Comparison of ENCODE assay signal across 17 mouse cellular contexts in the genomic region with DNA sequence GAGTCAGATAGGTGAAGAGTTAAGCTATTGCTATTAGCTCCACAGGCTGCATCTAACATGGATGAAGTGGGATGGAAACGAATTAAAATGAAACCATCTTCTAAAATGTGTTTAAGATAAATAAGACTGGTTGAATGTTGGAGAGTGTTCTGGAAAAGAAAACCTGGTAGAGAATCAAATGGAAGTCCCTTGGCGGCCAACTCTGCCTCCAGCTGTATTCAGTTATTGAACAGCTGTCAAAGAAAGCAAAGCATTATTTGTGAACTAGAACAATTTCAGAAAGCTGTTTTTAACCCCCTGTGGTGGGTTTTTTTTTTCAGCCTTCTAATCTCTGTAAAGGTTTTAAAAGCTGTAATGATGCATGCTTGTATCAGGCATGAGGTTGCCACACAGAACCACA. TPM values are rescaled to one million over a fixed set of nuclear protein-coding genes. Genes with fewer than 3 reads are reported as not detected.
A peak's percentile ranks its signal among the peaks of the same experiment; 100 is the strongest.
DNase-seq lines count a peak whose midpoint lies in the region; ATAC-seq lines count a peak whose summit lies in the region.
"Had no signal": no experiment of that assay in that cellular context is flagged by ENCODE, and none has a peak within 500 bp of the region (broad histone marks: within the 10 kb centered on the region; RNA-seq: fewer than 3 reads in every experiment).

No protein-coding gene starts in this region.

- H3K9me3 ChIP-seq in heart, embryonic 11.5 days (replicated peaks; ENCODE audit: control insufficient read depth, low read length), result no peaks in the 10 kb centered on the region
- no peaks in the 10 kb centered on the region for H3K9me3 ChIP-seq in lung, embryonic 16.5 days (ENCODE audit: control insufficient read depth, low read length)
- H3K9me3 ChIP-seq in embryonic facial prominence, embryonic 14.5 days (ENCODE audit: control insufficient read depth, low read length), result no peaks in the 10 kb centered on the region
- H3K9me3 ChIP-seq: embryonic facial prominence, embryonic 13.5 days; forebrain, embryonic 10.5 days; limb, embryonic 13.5 days had no signal

- H3K27me3 ChIP-seq in heart, embryonic 11.5 days (ENCODE audit: control insufficient read depth, insufficient read depth, low read length), result no peaks in the 10 kb centered on the region
- H3K27me3 ChIP-seq in lung, embryonic 16.5 days (ENCODE audit: control insufficient read depth, insufficient read depth, low read depth, low read length), result no peaks in the 10 kb centered on the region
- H3K27me3 ChIP-seq in embryonic facial prominence, embryonic 14.5 days (replicated peaks; ENCODE audit: control insufficient read depth, insufficient read depth, low read length), result no peaks in the 10 kb centered on the region
- H3K27me3 ChIP-seq: embryonic facial prominence, embryonic 13.5 days; limb, embryonic 13.5 days had no signal

- H3K4me2 ChIP-seq in heart, embryonic 11.5 days, result no peak overlapping the region
- H3K4me2 ChIP-seq in lung, embryonic 16.5 days (ENCODE audit: low read depth, low read length), result no peak overlapping the region
- H3K4me2 ChIP-seq in embryonic facial prominence, embryonic 14.5 days (ENCODE audit: low read depth, low read length), result no peak overlapping the region
- H3K4me2 ChIP-seq: embryonic facial prominence, embryonic 13.5 days; limb, embryonic 13.5 days had no signal

- ATAC-seq in heart, embryonic 11.5 days (replicated peaks; ENCODE audit: insufficient number of reproducible peaks, low FRiP score, low TSS enrichment), result no peak
- ATAC-seq in lung, embryonic 16.5 days (ENCODE audit: low read depth), result peak; percentile 29
- no peak for ATAC-seq in embryonic facial prominence, embryonic 14.5 days (ENCODE audit: low read depth)
- ATAC-seq: hindbrain, postnatal 0 days had no signal

- peaks cover 24% of the 10 kb centered on the region; the same call in 1 of the 2 replicates for H3K4me1 ChIP-seq in heart, embryonic 11.5 days (ENCODE audit: control insufficient read depth, insufficient read depth, low read length)
- H3K4me1 ChIP-seq in lung, embryonic 16.5 days (replicated peaks; ENCODE audit: control insufficient read depth, insufficient read depth, low read length), result peaks cover 43% of the 10 kb centered on the region
- H3K4me1 ChIP-seq in embryonic facial prominence, embryonic 14.5 days (ENCODE audit: control insufficient read depth, insufficient read depth, low read length), result peaks cover 19% of the 10 kb centered on the region

- peak; percentile 35 for DNase-seq in heart, postnatal 4 days
- no peak for DNase-seq in lung, postnatal 25 days (ENCODE audit: low spot score)
- DNase-seq in embryonic facial prominence, embryonic 14.5 days (ENCODE audit: low spot score), result peak; percentile 53
- DNase-seq in lung, postnatal 10 days, result peak; percentile 63
- DNase-seq in right cerebral cortex, postnatal 14 days, result no peak
- DNase-seq: adrenal gland, postnatal 25 days; cerebellum, adult 18-20 months; kidney, adult 18-20 months; kidney, postnatal 10 days; right cerebral cortex, adult 18-20 months; spleen, adult 18-20 months had no signal

- H3K36me3 ChIP-seq in heart, embryonic 11.5 days (ENCODE audit: control insufficient read depth, insufficient read depth, low read length), result no peaks in the 10 kb centered on the region
- no peaks in the 10 kb centered on the region for H3K36me3 ChIP-seq in lung, embryonic 16.5 days (ENCODE audit: control insufficient read depth, insufficient read depth, low read length)
- H3K36me3 ChIP-seq in embryonic facial prominence, embryonic 14.5 days (ENCODE audit: control insufficient read depth, insufficient read depth, low read length), result no peaks in the 10 kb centered on the region
- H3K36me3 ChIP-seq: embryonic facial prominence, embryonic 13.5 days; limb, embryonic 13.5 days had no signal

- H3K27ac ChIP-seq in heart, embryonic 11.5 days (ENCODE audit: low read depth, low read length), result no peak overlapping the region
- peak overlapping the region; percentile 84 for H3K27ac ChIP-seq in lung, embryonic 16.5 days (ENCODE audit: low read length)
- no peak overlapping the region for H3K27ac ChIP-seq in embryonic facial prominence, embryonic 14.5 days (replicated peaks; ENCODE audit: low read depth, low read length)
- H3K27ac ChIP-seq: embryonic facial prominence, embryonic 13.5 days; forebrain, embryonic 10.5 days; hindbrain, postnatal 0 days; limb, embryonic 13.5 days had no signal

- no peak overlapping the region for H3K4me3 ChIP-seq in heart, embryonic 11.5 days (ENCODE audit: low read depth, low read length)
- H3K4me3 ChIP-seq in lung, embryonic 16.5 days (ENCODE audit: low read length), result no peak overlapping the region
- H3K4me3 ChIP-seq in embryonic facial prominence, embryonic 14.5 days (ENCODE audit: low read depth, low read length), result no peak overlapping the region
- H3K4me3 ChIP-seq: embryonic facial prominence, embryonic 13.5 days; forebrain, embryonic 10.5 days; limb, embryonic 13.5 days had no signal

- H3K9ac ChIP-seq in heart, embryonic 11.5 days (ENCODE audit: low read depth, low read length), result no peak overlapping the region
- no peak overlapping the region for H3K9ac ChIP-seq in lung, embryonic 16.5 days (ENCODE audit: low read length)
- no peak overlapping the region for H3K9ac ChIP-seq in embryonic facial prominence, embryonic 14.5 days (ENCODE audit: low read depth, low read length)
- H3K9ac ChIP-seq: embryonic facial prominence, embryonic 13.5 days; limb, embryonic 13.5 days had no signal

- 79% methylated on average over 2 of the region's 2 CpGs for WGBS in heart, embryonic 11.5 days (ENCODE audit: insufficient replicate concordance)
- 48% methylated on average over 2 of the region's 2 CpGs for WGBS in lung, embryonic 16.5 days
- 39% methylated on average over 2 of the region's 2 CpGs for WGBS in embryonic facial prominence, embryonic 14.5 days

RNA-seq across cellular contexts. Expression of a gene that starts 41.0 kb away (rescaled TPM):
- 10 to 100 TPM; 36.0 to 36.5 TPM for total RNA-seq in heart, postnatal 4 days (2021)
- polyA plus RNA-seq in heart, embryonic 11.5 days (2014; fragmentation: Nextera tagmentation; extraction: Ambion mirVana), result 27.4 and 35.1 TPM in 2 replicates
- 49.7 and 54.6 TPM in 2 replicates for polyA plus RNA-seq in lung, embryonic 16.5 days (2015; fragmentation: Nextera tagmentation; extraction: Ambion mirVana)
- 31.2 and 37.0 TPM in 2 replicates for polyA plus RNA-seq in embryonic facial prominence, embryonic 14.5 days (2014; fragmentation: Nextera tagmentation; extraction: Ambion mirVana)

Comparison
In these comparisons a context has a peak if more than half of its experiments do, and no peak if none do; other contexts are left out.
1. DNase-seq: peak in heart, postnatal 4 days (single experiment), embryonic facial prominence, embryonic 14.5 days (single experiment) and lung, postnatal 10 days (single experiment); none in lung, postnatal 25 days (single experiment) and right cerebral cortex, postnatal 14 days (single experiment).